Mouse (Mus musculus): ENCODE measurements at regions not wholly inside any gene's neighbourhood (a gene's known extent, or its start where the extent isn't known, plus 50 kb on each side); places are given as distances from the start of the nearest gene placed in this dataset.
A peak's percentile ranks its signal among the peaks of the same experiment; 100 is the strongest.

DNA sequence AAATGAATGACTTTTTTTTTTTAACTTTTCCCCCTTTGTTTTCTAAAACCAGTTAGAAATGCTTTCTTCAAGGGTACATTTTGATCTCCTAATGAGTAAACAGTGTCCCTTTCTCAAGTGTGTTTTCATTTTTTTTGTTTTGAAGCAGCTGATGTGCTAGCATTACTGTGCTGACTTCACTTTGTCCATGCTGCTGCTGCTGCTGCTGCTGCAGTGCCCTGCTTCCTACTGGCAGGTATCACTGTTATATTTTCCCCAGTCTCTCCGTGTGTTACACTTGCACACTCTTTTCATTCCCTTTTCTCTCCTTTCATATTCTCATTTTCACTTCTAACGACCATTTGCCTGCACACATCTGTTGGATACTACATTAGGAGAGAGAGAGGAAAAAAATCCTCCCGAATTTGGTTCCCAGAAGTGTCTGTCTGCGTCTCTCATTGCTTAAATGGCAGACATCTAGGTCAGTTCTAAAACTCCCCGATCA lies 266.0 kb downstream of the Cd109 start:
- DNase-seq (ENCODE audit: low spot score in 2 of 2) = no peak

DNA sequence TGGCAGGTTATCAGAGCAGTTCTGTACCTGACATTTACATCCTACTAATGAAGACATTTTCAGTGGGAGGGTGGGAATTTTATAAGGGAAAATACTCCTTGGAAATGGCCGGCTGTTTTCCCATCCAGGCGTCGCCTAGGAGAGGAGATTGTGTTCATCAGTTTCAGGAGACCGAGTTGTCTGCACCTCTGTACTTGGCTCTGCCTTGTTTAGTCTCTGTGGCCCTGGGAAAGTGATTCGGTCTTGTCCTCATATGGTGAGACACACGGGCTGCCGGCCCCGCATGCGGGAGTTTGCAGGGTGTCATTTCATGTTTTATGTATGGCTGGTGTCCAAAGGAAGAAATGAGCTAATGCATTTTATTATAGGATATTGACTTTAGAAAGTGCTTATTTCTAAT lies 287.9 kb downstream of the Cd109 start:
- peak in 1 of 2 experiments; percentile 16 for DNase-seq (ENCODE audit: low spot score in 2 of 2)

DNA sequence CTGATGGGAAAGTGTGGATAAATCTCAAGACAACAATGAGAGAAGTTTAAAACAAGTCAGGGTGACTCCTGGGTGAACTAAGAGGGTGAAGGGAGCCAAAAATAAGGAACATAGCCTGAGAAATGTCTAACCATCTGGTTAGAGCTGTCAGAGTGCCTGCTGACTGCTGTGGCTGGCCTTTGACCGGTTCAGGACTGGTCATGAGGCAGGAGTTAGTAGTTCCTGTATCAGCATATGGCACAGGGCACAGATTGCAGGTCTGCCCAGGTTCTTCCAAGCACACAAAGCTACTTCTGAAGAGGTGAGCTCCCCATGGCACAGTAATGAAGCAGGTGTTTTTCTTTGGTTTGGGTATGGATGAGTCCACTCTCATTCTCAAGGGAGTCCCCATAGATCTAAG lies 302.0 kb downstream of the Cd109 start:
- DNase-seq (ENCODE audit: low spot score in 2 of 2) = no peak

DNA sequence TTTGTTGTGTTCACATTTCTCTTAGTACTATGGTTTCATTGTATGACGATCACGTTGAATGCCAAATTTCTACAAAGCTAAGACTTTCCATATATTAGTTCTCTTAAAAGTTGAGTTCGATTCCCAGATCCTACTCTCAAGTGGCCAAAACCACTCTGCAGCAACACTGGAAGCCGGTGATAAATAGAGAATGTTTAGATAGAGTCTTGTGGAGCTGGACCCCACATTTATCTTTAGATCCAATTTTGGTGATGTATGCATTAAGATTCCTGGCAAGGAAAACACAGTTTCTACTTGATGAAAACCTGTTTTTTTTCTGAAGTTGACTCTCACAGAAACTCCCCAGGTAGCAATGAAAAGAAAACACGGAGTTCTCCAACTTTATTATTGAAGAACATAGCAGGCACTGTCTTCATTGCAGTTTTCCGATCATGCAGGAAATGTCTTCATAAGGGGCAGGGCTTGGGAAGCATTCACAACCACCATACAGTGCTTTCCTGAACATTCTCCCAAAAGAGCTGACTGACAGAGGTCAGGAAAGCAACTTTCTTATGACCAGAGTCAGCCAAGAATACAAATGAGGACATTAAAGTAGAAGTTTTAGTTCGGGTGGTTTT lies 310.7 kb downstream of the Cd109 start:
- DNase-seq (ENCODE audit: low spot score in 2 of 2) = no peak

DNA sequence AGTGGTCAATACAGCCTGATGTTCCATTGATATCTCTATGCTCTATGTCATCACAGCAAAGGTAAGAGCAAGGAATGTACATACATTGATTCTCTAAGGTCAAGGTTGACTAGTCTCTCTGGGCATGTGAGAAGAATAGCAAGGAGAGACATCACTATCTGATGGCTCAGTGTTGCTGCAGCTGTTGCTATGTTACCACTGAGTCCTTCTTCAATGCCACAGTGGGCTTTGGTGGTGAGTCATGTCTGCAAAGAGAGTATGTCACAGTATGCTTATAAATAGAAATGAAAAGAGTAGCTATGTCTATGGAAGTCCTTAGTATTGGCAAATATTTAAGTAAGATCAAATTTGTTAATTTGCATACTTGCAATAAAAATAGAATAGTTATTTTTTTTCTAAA lies 326.3 kb downstream of the Cd109 start:
- DNase-seq (ENCODE audit: low spot score in 2 of 2) = no peak

DNA sequence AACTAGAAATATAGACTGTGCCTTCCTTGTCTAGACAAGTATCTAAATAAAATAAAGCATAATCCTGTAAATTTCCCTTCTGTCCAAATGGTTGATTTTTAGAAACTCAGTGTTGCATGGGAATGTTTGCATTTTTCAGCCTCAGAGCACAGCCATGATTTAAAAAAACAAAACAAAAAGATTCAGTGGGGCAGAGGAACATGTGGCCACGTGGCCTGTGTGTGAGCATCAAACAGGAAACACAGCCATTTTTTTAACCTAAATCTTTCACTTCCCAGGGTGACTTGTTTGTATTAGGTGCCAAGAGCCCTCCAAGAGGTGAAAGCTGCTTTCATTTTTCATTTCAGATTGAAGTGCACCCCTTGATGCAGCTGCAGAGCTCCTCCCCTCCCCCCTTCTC lies 349.5 kb downstream of the Cd109 start:
- DNase-seq (ENCODE audit: low spot score in 2 of 2) = no peak

DNA sequence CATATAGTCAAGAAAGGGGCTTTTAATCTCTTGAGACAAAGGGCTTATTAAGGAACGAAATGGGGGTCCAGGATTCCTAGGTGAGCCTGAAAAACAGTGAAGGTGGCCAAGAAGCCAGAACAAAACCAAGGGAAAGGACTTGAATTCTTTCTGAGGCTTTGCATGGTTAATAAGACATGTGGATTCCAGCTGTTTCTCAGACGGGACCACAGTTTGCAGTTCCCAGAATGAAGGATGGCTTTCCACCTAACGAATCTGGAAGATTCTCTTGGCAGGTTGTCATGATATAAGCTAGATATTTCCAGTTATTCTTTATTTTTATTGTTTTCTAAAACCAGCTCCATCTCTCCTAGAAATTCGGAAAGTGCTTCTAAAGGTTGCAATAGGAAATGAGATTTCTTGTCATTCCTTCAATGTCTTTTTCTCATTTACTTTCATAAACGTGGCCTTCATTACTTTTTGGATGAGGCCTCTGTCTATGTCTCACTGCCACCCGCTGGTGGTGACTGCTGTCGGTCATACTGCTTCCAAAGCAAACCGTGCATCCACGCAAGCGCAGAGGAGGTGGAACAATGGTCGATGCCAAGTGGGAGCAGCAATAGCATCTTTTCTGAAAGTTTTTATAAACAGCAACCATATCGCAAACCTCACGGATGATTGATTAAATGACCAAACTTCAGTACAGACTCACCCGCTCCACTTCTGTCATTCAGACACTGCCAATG lies 350.0 kb downstream of the Cd109 start:
- no peak for DNase-seq (ENCODE audit: low spot score in 2 of 2)

DNA sequence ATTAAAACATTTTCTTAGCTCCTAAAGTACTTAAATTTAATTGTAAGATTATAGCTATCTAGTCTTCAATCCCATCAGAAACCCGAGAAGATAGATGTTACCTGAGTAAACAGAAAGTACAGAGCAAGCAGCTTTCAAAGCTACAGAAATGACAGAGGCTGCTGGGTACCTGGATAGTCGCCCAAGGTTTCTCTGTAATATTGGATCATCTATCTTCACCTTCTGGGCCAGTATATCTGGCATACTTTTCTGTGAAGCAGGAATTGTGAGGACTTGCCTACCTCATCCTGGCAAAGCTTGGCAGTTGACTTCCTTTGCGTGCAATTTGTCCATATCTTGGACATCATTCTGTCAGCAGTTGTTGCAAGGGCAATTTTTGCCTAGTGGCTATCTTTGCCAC lies 356.4 kb downstream of the Cd109 start:
- DNase-seq (ENCODE audit: low spot score in 2 of 2) = no peak

DNA sequence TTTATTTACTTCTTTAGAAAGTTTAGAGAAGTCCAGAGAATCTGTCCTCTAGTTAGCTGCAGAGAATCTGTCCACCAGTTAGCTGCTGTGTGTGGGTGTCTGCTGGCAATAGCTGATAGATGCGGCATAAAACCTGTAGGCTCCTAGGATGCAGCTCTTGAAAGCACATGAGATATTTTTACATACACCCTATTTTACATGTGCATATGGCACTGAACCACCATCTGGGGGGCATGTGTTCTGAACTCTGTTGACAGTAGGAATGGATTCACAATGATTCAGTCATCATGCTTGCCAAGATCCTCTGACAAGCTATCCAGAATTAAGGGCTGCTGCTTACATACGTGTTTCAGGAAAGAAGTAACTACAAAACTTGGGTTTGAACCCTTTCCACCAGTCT lies 368.4 kb downstream of the Cd109 start:
- DNase-seq (ENCODE audit: low spot score in 2 of 2) = no peak

DNA sequence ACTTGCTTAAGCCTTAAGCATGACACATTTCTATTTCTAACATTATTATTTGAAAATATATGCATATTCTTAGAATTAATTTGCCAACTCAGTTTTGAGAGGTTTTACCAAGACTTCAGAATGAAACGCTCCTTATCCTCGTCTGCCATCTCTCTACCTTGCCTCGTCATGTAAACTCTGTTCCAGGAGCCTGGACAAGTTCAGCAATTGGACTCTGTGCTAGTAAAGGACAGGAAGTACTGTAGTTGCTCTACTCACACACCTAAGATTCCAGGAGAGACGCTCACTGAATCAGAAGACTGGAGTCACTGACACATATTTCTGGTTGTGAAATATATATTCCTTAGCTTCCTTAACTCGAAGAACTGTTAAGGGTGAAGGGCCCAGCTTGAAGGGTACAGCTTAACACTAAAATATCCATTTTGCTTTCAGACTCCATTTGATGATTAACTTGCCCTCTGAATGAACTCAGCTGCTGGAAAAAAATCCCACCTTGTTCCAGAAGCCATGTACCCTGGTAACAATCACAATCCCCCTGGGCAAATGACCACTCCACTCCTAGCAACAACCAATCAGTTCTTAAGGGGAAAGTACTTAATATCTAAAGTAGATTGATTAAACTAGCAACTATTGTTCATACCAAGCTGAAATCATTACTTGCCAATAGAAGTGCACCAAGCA lies 370.0 kb downstream of the Cd109 start:
- no peak for DNase-seq (ENCODE audit: low spot score in 2 of 2)

DNA sequence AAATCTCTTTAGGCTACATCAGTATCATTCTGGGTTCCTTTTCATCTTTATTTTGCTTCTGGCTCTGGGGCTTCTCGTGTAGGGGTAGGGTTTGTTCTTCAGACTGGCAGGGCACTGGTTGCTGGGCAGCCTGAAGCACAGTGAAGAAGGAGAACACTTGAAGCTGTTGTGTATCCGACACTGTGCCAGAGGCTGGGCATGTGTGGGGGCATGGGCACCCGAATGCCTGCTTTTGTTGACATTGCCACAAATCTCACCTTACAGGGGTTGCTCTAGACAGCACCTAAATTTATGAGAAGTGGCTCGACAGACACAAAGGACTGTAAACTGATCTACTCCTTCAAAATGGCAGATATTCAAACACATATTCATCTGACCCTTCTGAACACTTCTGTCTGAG lies 376.0 kb downstream of the Cd109 start:
- no peak for DNase-seq (ENCODE audit: low spot score in 2 of 2)

DNA sequence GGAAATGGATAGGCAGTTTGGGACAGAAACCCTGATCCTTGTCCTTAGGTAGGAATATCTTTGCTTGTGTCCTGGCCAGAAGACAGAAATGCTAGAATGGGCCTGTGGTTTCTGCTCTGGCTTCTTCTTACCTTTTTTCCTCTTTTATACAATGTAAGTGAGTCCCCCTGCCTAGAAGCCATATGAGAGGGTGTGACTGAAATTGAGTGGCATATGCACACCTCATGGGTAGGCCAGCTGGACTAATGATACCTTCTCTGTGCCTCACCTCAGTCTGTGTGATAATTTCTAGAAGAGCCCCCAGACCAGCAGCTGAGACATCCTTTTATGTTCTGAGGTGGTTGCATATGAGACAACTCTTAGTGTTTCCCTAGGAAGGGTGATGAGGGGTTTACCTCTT lies 385.7 kb downstream of the Cd109 start:
- no peak for DNase-seq (ENCODE audit: low spot score in 2 of 2)

DNA sequence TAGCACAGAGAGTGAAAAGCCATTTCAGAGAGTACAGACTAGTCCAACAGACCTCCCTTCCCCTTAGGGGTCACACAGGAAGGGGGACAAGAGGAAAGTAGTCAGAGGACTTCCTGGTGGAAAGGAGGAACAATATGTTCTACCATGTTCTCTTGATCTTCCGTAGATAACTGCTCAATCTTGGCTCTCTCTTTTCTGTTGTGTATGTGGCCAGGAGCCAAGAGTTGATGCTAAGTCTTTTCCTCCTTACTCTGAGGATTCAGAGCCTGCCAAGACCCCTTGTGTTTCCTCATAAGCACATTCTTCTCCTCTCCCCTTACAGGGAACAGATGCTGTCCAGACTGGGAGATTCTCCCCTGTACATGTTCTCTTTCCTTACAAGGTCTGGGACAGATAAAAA lies 386.6 kb downstream of the Cd109 start:
- DNase-seq (ENCODE audit: low spot score in 2 of 2) = no peak

DNA sequence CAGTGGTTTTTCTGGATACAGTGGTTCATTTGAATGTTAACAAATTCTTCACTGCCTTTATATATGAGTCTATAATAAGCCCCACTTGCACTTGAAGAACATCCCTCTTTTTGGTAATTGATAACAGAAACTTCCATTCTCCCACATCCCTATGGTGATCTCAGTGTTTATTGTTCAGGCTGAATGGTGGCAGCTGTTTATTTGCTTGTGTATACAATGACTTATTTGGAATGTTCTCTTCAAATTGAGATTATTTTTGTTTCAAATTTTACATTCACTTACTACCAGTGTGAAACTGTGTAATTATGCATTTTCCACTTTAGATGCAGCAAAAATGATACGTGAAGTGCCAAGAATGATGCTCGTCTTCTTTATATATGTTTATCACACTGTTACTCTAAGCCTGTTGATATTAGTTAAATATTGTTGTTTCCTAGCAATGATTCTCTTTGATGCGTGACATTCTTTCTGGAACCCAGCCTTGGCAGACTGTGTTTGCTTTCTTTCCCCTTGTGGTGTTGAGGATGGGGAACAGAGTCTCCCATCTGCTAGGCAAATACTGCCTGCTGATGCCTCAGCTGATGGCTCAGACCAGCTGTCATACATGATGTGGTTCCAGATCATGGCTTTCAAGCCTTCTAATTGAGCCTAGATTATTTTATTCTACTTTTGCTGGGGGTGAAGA lies 389.1 kb downstream of the Cd109 start:
- DNase-seq (ENCODE audit: low spot score in 2 of 2) = no peak

DNA sequence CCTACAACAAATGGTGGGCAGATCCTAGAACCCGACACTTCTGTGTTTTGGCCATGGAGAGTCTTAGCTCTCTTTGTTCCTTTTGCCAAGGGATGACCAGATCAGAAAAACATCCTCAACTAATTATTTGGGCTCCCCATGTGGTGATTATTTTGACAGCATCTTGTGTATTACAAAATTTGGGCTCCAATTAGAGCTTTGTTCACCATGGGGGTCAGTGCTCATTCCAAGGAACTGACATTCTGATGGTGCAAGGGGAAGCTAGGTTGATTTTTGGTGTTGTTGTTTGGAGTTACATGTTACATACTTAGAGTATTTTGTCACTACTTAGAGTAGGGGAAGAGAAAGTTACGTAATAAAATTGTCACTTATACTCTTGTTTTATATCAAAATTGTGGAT lies 406.9 kb downstream of the Cd109 start:
- DNase-seq (ENCODE audit: low spot score in 2 of 2) = no peak

DNA sequence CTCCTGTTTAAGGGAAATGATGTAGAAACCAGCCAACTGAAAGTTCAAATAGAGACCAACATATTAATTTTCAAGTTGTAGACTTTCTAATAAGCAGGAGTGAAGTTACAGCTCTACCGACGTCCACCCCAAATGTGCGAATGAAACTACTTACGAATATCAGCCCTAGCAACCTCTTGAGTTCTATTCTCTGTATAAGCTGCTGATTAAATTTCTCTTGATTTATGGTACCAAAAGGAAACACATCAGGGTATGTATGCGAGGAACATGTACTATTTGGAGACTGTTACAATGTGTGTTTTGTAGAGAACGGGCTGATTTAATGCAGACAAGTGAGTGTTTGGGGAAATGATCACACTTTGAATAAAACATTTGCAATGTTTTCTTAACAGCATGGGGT lies 412.9 kb downstream of the Cd109 start:
- no peak for DNase-seq (ENCODE audit: low spot score in 2 of 2)

DNA sequence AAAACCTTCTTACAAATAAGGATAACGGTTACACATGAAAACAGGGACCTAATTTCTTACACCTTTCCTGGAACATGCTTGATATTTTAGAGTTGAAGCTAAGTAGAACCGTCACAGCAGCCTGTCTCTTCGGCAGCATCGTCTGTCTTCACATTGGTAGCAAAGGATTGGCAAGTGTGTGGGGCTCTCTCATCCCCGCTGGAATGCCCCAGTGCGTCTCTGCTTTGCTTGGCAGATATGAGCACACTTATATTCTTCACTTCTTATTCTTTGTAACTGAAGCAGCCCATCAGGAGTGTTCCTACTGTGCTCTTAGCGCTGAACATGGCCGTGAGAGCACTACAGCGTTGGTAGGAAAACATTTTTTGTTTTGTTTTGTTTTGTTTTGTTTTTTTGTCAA lies 414.1 kb downstream of the Cd109 start:
- no peak for DNase-seq (ENCODE audit: low spot score in 2 of 2)

DNA sequence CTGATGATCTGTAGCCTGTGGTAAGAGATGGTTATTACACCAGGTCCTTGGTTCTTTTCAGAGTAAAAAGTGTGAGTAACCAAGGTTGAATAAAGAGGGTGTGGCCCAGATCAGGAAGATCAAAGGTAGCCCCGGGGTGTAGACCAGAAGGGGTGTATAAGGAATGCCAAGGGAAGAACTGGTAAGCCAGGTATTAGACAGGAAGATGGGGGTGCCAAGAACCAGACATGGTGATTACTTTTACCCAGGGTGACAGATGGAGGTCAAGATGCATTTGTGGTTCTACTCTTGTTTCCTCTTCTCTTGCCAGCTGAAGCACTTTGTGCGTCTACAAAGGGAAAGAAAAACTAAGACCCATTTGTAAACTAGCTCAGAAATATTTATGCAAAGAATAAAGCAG lies 420.3 kb downstream of the Cd109 start:
- DNase-seq (ENCODE audit: low spot score in 2 of 2) = no peak

DNA sequence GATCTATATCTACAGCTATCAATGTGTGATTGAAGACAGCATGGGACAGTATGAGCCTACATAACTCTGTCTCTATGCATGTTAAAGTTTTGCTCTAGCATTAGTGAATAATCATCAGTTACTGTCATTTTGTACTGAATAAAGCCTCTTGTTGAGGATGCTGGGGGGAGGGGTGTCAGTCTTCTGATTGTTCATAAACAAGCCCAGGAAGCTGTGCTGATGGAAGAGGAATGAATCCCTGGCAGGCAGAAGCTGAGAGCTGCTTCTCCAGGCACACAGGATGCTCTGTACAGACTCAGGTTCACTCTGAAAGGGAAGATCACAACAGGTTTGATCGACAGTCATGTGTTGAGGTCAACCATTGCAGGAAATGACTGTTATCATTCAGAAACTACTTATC lies 421.7 kb downstream of the Cd109 start:
- DNase-seq (ENCODE audit: low spot score in 2 of 2) = no peak

DNA sequence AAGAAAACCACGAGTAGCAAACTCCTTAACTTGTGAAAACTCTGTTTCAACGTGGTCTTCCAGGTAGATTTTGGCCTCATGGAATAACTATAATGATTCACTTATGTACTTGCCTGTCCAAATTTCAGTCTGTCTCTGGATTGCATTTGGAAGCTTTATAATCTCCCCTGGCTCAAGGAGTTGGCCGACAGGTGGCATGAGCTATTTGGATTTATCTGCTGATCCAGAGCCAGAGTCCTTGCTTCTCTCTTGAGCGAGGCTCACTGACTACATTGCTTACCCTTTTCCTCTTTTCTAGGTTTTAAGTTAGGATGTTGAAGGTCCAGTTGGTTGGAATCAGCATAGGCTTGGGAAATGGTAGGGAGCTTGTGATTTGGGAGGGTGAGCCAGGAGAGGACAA lies 423.6 kb downstream of the Cd109 start:
- no peak for DNase-seq (ENCODE audit: low spot score in 2 of 2)

DNA sequence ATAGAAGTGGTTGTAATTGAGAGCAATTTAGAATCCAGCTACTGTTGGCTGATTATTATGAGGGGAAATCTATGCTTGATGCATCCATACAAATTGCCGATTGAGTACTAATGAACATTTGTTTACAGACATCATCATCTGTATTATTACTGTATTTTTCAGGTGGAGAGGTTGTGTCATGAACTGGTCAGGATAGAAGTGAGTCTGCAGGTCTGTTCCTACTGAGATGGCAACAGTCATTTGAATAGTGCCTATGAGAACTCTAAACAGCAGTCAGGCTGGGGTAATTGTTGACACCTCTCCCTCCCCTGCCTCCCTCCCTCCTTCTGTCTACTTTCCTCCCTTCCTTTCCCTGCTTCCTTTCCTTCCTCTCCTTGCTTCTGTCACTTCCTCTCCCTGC lies 429.0 kb downstream of the Cd109 start:
- DNase-seq (ENCODE audit: low spot score in 2 of 2) = no peak

DNA sequence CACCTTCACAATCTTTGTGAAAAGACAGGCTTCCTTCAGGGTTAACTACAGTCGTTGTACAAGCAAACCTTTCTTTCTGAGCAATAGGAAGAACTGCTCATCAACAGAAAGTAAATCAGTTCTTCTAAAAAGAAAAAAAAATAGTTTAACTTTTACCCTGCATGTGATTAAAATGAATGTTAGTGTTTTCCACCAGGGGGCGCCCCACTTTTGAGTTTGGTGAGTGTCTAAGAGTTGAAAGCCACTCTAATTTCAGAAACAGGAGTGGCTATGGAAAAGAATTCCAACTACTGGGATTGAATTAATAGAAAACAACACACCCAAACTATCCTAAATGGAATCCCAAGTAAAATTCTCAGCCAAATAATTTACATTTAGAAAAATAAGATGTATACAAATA lies 430.0 kb downstream of the Cd109 start:
- DNase-seq (ENCODE audit: low spot score in 2 of 2) = no peak

All from gastrocnemius, postnatal 4 days (tissue).